Mouse (Mus musculus): Measurements from ENCODE around the gene Rsph10b. TPM values are rescaled to one million over a fixed set of nuclear protein-coding genes. Genes with fewer than 3 reads are reported as not detected.
A peak's percentile ranks its signal among the peaks of the same experiment; 100 is the strongest.

Gene Rsph10b
- polyA plus RNA-seq, 1 experiment from 2014 or later = 5.4 TPM

DNA sequence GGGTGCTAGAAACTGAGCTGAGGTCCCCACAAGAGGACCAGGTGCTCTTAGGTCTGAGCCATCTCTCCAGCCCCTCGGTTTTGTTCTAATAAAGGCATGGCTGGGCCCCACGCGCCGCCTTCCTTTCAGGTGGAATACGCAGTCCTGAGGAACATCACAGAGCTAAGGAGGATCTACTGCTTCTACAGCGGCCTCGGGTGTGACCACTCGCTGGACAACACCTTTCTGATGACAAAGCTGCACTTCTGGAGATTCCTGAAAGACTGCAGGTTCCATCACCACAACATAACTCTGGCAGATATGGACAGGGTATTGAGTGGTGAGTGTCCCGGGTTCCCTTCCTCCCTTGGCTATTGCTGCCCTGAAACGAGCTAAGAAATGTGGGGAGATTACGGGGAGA lies 26.7 kb downstream of the Rsph10b start:
- Histone ChIP-seq H3K4me1 (ENCODE audit: control insufficient read depth, insufficient read depth, low read depth, low read length) (no peaks in the 10 kb centered on the region), H3K4me3 (ENCODE audit: low read length) (no peak overlapping the region), H3K9ac (ENCODE audit: low read depth, low read length) (no peak overlapping the region), H3K36me3 (ENCODE audit: control insufficient read depth, insufficient read depth, low read length) (peaks cover 5% of the 10 kb centered on the region; the same call in 1 of the 2 replicates), H3K27me3 (replicated peaks; ENCODE audit: control insufficient read depth, insufficient read depth, low read length) (no peaks in the 10 kb centered on the region), H3K9me3 (ENCODE audit: control insufficient read depth, low read length) (no peaks in the 10 kb centered on the region; the same call in 1 of the 2 replicates), H3K27ac (ENCODE audit: low read depth, low read length) (no peak overlapping the region), H3K4me2 (ENCODE audit: low read length) (no peak overlapping the region)
- ATAC-seq = no peak
- WGBS = 91% methylated on average over 11 of the region's 11 CpGs

DNA sequence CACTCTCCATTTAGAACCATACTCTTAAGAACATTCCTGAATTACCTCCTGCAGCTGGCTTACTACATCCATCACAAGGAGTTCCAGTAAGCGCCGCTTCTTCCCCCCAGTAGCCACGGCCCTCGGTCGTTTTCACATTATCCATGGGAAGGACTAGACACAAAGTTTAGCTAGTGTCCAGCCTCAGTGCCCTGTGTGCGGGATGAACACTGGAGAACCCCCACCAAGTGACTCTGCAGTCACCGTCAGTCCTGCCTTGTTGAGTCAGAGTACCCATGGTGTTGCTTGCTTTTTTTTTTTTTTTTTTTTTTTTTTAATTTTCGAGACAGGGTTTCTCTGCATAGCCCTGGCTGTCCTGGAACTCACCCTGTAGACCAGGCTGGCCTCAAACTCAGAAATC lies 28.3 kb downstream of the Rsph10b start:
- H3K36me3 ChIP-seq (ENCODE audit: control insufficient read depth, insufficient read depth, low read length) = peaks cover 5% of the 10 kb centered on the region; the same call in 1 of the 2 replicates
- WGBS = 90% methylated on average over 8 of the region's 8 CpGs
- ATAC-seq = no peak
- no peaks in the 10 kb centered on the region for H3K4me1 ChIP-seq (ENCODE audit: control insufficient read depth, insufficient read depth, low read depth, low read length)
- H3K27ac ChIP-seq (ENCODE audit: low read depth, low read length) = no peak overlapping the region
- H3K4me2 ChIP-seq (ENCODE audit: low read length) = no peak overlapping the region
- no peaks in the 10 kb centered on the region; the same call in 1 of the 2 replicates for H3K9me3 ChIP-seq (ENCODE audit: control insufficient read depth, low read length)
- no peak overlapping the region for H3K4me3 ChIP-seq (ENCODE audit: low read length)
- no peaks in the 10 kb centered on the region for H3K27me3 ChIP-seq (replicated peaks; ENCODE audit: control insufficient read depth, insufficient read depth, low read length)
- H3K9ac ChIP-seq (ENCODE audit: low read depth, low read length) = no peak overlapping the region

DNA sequence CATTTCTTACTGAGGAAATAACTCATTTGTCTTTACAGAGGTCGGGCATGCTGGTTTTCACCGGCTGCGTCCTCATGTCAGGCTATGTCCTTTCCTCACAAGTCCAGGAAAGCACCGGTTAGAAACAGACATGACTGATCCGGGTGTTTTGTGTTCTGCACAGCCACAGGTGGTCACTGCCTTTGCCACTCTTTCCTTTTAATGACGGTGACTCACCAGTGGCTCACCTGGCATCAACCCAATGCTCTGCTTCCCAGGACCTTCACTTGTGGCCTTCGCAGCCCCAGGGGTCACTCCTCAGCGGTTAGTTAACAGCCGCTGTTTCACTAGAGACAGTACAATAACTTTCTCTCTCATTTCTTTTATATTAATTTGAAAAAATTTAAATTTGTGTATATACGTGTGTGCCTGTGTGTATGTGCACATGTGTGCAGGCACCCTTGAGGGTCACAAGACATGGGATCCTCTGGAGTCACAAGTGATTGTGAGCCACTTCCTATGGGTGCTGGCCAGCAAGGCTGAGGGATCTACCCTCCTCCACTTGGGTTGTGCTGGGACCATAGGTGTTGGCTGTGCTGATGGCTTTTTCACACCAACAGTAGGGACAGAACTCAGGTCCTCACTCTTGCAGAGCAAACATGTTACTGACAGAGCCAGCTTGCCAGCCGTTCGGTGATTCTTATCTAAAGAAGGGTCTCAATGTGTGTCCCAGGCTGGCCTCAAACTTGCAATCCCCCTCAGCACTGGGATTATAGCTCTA lies 32.9 kb downstream of the Rsph10b start:
- H3K4me2 ChIP-seq (ENCODE audit: low read length) = no peak overlapping the region
- H3K9ac ChIP-seq (ENCODE audit: low read depth, low read length) = no peak overlapping the region
- H3K27me3 ChIP-seq (replicated peaks; ENCODE audit: control insufficient read depth, insufficient read depth, low read length) = no peaks in the 10 kb centered on the region
- H3K4me1 ChIP-seq (ENCODE audit: control insufficient read depth, insufficient read depth, low read depth, low read length) = no peaks in the 10 kb centered on the region
- 87% methylated on average over 12 of the region's 12 CpGs for WGBS
- H3K4me3 ChIP-seq (ENCODE audit: low read length) = no peak overlapping the region
- no peak overlapping the region for H3K27ac ChIP-seq (ENCODE audit: low read depth, low read length)
- H3K36me3 ChIP-seq (ENCODE audit: control insufficient read depth, insufficient read depth, low read length) = no peaks in the 10 kb centered on the region
- ATAC-seq = no peak
- H3K9me3 ChIP-seq (ENCODE audit: control insufficient read depth, low read length) = no peaks in the 10 kb centered on the region

DNA sequence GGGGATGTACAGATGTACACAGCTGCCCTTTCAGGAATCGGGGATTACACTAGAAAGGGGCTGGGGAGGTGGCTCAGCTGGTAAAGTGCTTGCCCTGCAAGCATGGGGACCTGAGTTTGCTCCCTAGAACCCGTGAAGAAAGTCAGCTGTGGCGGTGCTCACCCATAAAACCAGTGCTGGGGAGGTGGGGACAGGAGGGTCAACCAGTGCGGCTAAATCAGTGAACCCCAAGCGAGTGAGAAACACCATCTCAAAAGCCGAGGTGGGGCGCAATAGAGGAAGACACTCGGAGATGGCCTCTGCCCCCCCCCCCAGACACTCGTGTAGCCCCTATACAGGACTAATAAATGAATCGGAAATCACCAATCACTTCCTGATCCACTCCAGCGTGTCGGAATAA lies 33.8 kb downstream of the Rsph10b start:
- H3K9ac ChIP-seq (ENCODE audit: low read depth, low read length) = no peak overlapping the region
- WGBS = 89% methylated on average over 12 of the region's 12 CpGs
- no peak overlapping the region for H3K27ac ChIP-seq (ENCODE audit: low read depth, low read length)
- H3K9me3 ChIP-seq (ENCODE audit: control insufficient read depth, low read length) = no peaks in the 10 kb centered on the region
- H3K4me3 ChIP-seq (ENCODE audit: low read length) = no peak overlapping the region
- H3K4me2 ChIP-seq (ENCODE audit: low read length) = no peak overlapping the region
- H3K36me3 ChIP-seq (ENCODE audit: control insufficient read depth, insufficient read depth, low read length) = no peaks in the 10 kb centered on the region
- no peaks in the 10 kb centered on the region for H3K4me1 ChIP-seq (ENCODE audit: control insufficient read depth, insufficient read depth, low read depth, low read length)
- no peaks in the 10 kb centered on the region for H3K27me3 ChIP-seq (replicated peaks; ENCODE audit: control insufficient read depth, insufficient read depth, low read length)
- no peak for ATAC-seq

DNA sequence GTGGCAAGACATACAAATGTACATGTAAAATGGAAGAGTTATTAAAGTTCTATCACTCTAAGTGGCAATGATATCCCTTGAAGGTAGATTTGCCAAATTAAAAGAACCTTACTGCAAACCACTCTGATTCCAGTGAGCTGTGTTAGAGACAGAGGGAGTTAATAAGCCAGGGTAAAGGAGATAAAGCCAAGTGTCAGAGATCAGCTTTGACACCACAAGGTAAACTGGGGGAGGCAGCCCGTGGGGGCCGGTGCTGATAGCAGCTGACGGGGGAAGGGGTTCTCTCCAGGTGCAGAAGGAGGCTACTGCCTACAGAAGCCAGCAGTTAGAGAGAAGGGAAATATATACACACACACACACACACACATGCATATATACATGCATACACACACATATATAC lies 39.8 kb downstream of the Rsph10b start:
- 69% methylated on average over 3 of the region's 3 CpGs for WGBS
- no peaks in the 10 kb centered on the region for H3K4me1 ChIP-seq (ENCODE audit: control insufficient read depth, insufficient read depth, low read depth, low read length)
- no peaks in the 10 kb centered on the region for H3K36me3 ChIP-seq (ENCODE audit: control insufficient read depth, insufficient read depth, low read length)
- no peaks in the 10 kb centered on the region for H3K27me3 ChIP-seq (replicated peaks; ENCODE audit: control insufficient read depth, insufficient read depth, low read length)
- H3K4me3 ChIP-seq (ENCODE audit: low read length) = no peak overlapping the region
- H3K9ac ChIP-seq (ENCODE audit: low read depth, low read length) = no peak overlapping the region
- H3K9me3 ChIP-seq (ENCODE audit: control insufficient read depth, low read length) = no peaks in the 10 kb centered on the region
- no peak overlapping the region for H3K27ac ChIP-seq (ENCODE audit: low read depth, low read length)
- no peak overlapping the region for H3K4me2 ChIP-seq (ENCODE audit: low read length)
- no peak for ATAC-seq

DNA sequence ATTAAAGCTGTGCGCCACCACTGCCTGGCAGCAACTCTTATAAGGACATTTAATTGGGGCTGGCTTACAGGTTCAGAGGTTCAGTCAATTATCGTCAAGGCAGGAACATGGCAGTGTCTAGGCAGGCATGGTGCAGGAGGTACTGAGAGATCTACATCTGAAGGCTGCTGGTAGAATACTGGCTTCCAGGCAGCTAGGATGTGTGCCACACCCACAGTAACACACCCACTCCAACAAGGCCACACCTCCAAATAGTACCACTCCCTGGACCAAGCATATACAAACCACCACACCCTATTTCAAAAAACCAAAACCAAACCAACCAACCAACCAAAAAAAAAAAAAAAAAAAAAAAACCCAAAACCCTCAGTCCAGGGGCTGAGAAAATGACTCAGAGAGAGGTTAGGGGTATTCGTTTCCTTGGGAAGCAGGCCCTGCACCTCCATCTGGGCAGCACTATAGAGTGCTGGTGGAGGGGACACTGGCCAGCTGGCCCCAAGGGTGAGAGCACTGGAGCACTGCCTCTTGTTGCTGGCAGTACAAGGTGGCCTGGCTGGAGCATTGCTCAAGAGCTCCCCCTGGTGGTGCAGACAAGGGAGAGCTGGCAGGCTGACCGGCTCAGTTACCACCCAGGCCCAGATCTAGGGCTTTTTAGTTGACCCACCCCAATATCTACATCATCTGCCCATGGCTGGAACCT lies 42.2 kb downstream of the Rsph10b start:
- no peak overlapping the region for H3K9ac ChIP-seq (ENCODE audit: low read depth, low read length)
- H3K27me3 ChIP-seq (replicated peaks; ENCODE audit: control insufficient read depth, insufficient read depth, low read length) = no peaks in the 10 kb centered on the region
- H3K4me1 ChIP-seq (ENCODE audit: control insufficient read depth, insufficient read depth, low read depth, low read length) = no peaks in the 10 kb centered on the region
- no peaks in the 10 kb centered on the region for H3K36me3 ChIP-seq (ENCODE audit: control insufficient read depth, insufficient read depth, low read length)
- H3K4me2 ChIP-seq (ENCODE audit: low read length) = no peak overlapping the region
- H3K27ac ChIP-seq (ENCODE audit: low read depth, low read length) = no peak overlapping the region
- no peaks in the 10 kb centered on the region for H3K9me3 ChIP-seq (ENCODE audit: control insufficient read depth, low read length)
- H3K4me3 ChIP-seq (ENCODE audit: low read length) = no peak overlapping the region
- WGBS = 51% methylated on average over 4 of the region's 4 CpGs
- ATAC-seq = peak; percentile 20; the same call in 1 of the 2 replicates

DNA sequence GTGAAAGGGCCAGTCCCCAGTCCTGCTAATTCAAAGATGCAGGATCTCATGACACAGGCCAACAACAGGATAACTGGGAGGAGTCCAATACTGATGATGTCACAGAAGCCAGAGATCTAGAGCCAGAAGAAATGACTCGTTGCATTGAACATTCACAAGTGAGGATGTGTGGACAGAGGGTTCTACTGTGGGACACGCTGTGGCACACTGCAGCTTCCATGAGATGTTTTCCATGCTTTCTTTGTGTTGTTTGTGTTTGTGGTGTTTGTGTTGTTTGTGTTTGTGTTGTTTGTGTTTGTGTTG lies 42.7 kb downstream of the Rsph10b start:
- H3K27me3 ChIP-seq (replicated peaks; ENCODE audit: control insufficient read depth, insufficient read depth, low read length) = no peaks in the 10 kb centered on the region
- H3K27ac ChIP-seq (ENCODE audit: low read depth, low read length) = no peak overlapping the region
- no peak overlapping the region for H3K4me3 ChIP-seq (ENCODE audit: low read length)
- H3K4me2 ChIP-seq (ENCODE audit: low read length) = no peak overlapping the region
- 70% methylated on average over 2 of the region's 2 CpGs for WGBS
- H3K9me3 ChIP-seq (ENCODE audit: control insufficient read depth, low read length) = no peaks in the 10 kb centered on the region
- no peaks in the 10 kb centered on the region for H3K4me1 ChIP-seq (ENCODE audit: control insufficient read depth, insufficient read depth, low read depth, low read length)
- no peak for ATAC-seq
- no peak overlapping the region for H3K9ac ChIP-seq (ENCODE audit: low read depth, low read length)
- H3K36me3 ChIP-seq (ENCODE audit: control insufficient read depth, insufficient read depth, low read length) = no peaks in the 10 kb centered on the region

DNA sequence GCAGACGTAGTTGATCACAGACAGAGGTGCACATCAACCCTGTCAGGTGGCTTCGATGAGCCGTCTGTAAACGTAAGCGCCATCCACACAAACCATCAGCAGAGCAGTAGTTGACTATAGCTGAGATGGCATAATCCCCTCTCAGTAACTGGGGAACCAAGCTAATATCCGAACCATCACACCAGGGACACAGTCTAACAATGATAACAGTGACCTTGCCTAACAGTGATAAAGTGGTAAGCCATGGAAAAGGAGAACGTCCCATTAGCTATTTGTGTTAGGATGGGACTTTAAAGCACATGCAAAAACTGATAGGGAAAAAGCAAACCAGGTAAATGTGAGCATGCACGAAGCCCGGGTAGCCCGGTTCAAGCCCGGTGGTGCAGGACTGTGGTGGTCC lies 43.4 kb downstream of the Rsph10b start:
- Histone ChIP-seq H3K27ac (ENCODE audit: low read depth, low read length) (no peak overlapping the region), H3K4me2 (ENCODE audit: low read length) (no peak overlapping the region), H3K4me3 (ENCODE audit: low read length) (no peak overlapping the region), H3K9me3 (ENCODE audit: control insufficient read depth, low read length) (no peaks in the 10 kb centered on the region), H3K27me3 (replicated peaks; ENCODE audit: control insufficient read depth, insufficient read depth, low read length) (no peaks in the 10 kb centered on the region), H3K36me3 (ENCODE audit: control insufficient read depth, insufficient read depth, low read length) (no peaks in the 10 kb centered on the region), H3K4me1 (ENCODE audit: control insufficient read depth, insufficient read depth, low read depth, low read length) (no peaks in the 10 kb centered on the region), H3K9ac (ENCODE audit: low read depth, low read length) (no peak overlapping the region)
- WGBS = 87% methylated on average over 11 of the region's 11 CpGs
- no peak for ATAC-seq

DNA sequence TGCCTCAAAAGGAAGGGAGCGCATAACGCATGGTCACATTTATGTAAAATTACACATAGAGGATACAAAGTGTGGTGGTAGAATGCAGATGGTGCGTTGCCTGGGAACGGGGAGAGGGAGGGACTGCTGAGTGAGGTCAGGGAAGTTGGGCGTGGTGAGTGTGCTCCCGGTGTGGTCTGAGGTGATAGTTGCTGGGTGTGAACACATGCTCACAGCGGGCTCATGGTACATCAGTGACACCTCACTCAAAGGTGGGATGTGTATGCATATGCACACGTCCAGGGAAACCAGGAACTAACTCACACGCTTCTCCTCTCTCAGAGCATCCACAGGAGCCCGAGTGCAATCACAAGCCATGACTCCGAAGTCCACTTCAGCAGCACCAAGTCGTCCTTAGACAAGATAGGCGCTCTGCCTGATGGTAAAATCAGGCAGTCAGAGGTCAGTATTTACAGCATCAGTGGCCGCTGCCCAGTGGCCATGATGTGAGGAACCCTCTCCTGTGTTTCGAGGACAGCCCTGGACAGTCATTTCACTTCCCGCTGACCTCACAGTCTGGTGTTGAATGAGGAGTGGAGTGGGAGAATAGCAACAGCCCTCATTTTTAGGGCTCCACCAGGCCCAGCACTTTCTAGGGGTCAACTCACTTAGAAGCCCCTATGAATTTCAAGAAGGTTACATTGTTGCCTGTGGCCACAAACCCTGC lies 44.0 kb downstream of the Rsph10b start:
- H3K4me3 ChIP-seq (ENCODE audit: low read length) = no peak overlapping the region
- H3K36me3 ChIP-seq (ENCODE audit: control insufficient read depth, insufficient read depth, low read length) = no peaks in the 10 kb centered on the region
- WGBS = 83% methylated on average over 16 of the region's 16 CpGs
- H3K9me3 ChIP-seq (ENCODE audit: control insufficient read depth, low read length) = no peaks in the 10 kb centered on the region
- no peak overlapping the region for H3K9ac ChIP-seq (ENCODE audit: low read depth, low read length)
- H3K4me2 ChIP-seq (ENCODE audit: low read length) = no peak overlapping the region
- H3K4me1 ChIP-seq (ENCODE audit: control insufficient read depth, insufficient read depth, low read depth, low read length) = no peaks in the 10 kb centered on the region
- no peak overlapping the region for H3K27ac ChIP-seq (ENCODE audit: low read depth, low read length)
- no peak for ATAC-seq
- H3K27me3 ChIP-seq (replicated peaks; ENCODE audit: control insufficient read depth, insufficient read depth, low read length) = no peaks in the 10 kb centered on the region

Measured in hindbrain, embryonic 16.5 days (tissue).